14 mouse cellular contexts compared by ENCODE assay signal in genomic region chr14:23762471-23762870, GRCm38 (mm10).
"Had no signal": no experiment of that assay in that cellular context is flagged by ENCODE, and none has a peak within 500 bp of the region (broad histone marks: within the 10 kb centered on the region; RNA-seq: fewer than 3 reads in every experiment).

No protein-coding gene starts in this region.

- ATAC-seq: midbrain, embryonic 16.5 days had no signal

- DNase-seq: lung, adult 18-20 months; lung, embryonic 14.5 days; lung, postnatal 10 days; lung, postnatal 4 days; midbrain, embryonic 14.5 days; retina, postnatal 1 day; right cerebral cortex, adult 18-20 months; right cerebral cortex, postnatal 25 days; right cerebral cortex, postnatal 4 days; spleen, adult 18-20 months; thymus, adult 18-20 months; thymus, postnatal 14 days; thymus, postnatal 36 days had no signal
